Mouse (Mus musculus) neural tube, embryonic 13.5 days (tissue): ENCODE measurements around the gene Muc4. TPM values are rescaled to one million over a fixed set of nuclear protein-coding genes. Genes with fewer than 3 reads are reported as not detected.

Source experiments
- ATAC-seq: fragments of 200-750 bp; cut with Nextera tagmentation; 2 replicates; pipeline ENCODE4 v1.8.0; 2017; ENCODE audit warnings: low read depth, mild to moderate bottlenecking, moderate TSS enrichment, moderate library complexity
- H3K27ac ChIP-seq: fragments of 300-500 bp; sonication (generic); replicated peaks from 2 replicates; pipeline ENCODE4 v1.5.1; 2015; ENCODE audit warnings: moderate library complexity, mild to moderate bottlenecking, inconsistent platforms
- H3K27me3 ChIP-seq: fragments of 300-500 bp; sonication (generic); 2 replicates; pipeline ENCODE4 v1.6.1; 2015; ENCODE audit warnings: mild to moderate bottlenecking, inconsistent platforms
- H3K36me3 ChIP-seq: fragments of 300-500 bp; sonication (generic); 2 replicates; pipeline ENCODE4 v1.6.1; 2015; ENCODE audit warnings: mild to moderate bottlenecking, inconsistent platforms
- H3K4me1 ChIP-seq: fragments of 300-500 bp; sonication (generic); replicated peaks from 2 replicates; pipeline ENCODE4 v1.6.1; 2015; ENCODE audit warnings: inconsistent platforms
- H3K4me2 ChIP-seq: fragments of 300-500 bp; sonication (generic); 2 replicates; pipeline ENCODE4 v1.6.1; 2015; ENCODE audit warnings: inconsistent platforms, mild to moderate bottlenecking, moderate library complexity
- H3K4me3 ChIP-seq: fragments of 300-500 bp; sonication (generic); 2 replicates; pipeline ENCODE4 v1.5.1; 2015; ENCODE audit warnings: mild to moderate bottlenecking, inconsistent platforms
- H3K9ac ChIP-seq: fragments of 300-500 bp; sonication (generic); 2 replicates; pipeline ENCODE4 v1.6.1; 2015; ENCODE audit warnings: moderate library complexity, mild to moderate bottlenecking, inconsistent platforms
- H3K9me3 ChIP-seq: fragments of 300-500 bp; sonication (generic); 2 replicates; pipeline ENCODE4 v1.6.1; 2016; ENCODE audit warnings: inconsistent platforms
- WGBS: fragments of 180-500 bp; shearing (Covaris S2); methylation state at CpG from one replicate; pipeline ENCODE4 v1.1.7; 2015; 5-methylcytosine and 5-hydroxymethylcytosine counted together
- polyA plus RNA-seq: library from polyadenylated mRNA; unstranded; fragments of >200 nt; fragmentation: Nextera tagmentation; extraction: Ambion mirVana; gene quantifications from 2 replicates; pipeline ENCODE4 v1.2.1, GENCODE M21; 2015

Muc4 gene
- polyA plus RNA-seq, 1 experiment from 2014 or later, result not detected

DNA sequence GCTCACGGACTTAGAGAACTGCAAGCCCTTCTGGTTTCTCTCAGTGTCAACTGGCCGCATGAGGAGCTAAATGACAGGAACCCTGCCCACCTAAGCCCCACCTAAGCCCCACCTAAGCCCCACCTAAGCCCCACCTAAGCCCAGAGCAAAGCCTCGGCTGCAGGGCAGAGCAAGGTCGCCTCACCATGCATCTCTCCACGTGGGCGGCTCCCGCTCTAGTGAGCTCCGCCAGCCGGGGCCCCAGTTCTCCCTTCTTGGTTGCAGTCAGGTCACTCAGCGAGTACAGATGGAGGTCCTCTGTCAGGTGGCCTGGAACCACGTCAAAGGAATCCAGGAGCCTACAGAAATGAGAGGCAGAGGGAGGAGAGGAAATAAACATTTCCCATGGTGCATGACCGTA lies 89.7 kb downstream of the Muc4 start:
- no peak overlapping the region for H3K9ac ChIP-seq
- no peak for ATAC-seq
- 85% methylated on average over 12 of the region's 12 CpGs for WGBS
- H3K4me2 ChIP-seq, result no peak overlapping the region
- peaks cover 90% of the 10 kb centered on the region for H3K36me3 ChIP-seq
- no peak overlapping the region for H3K4me3 ChIP-seq
- no peaks in the 10 kb centered on the region for H3K27me3 ChIP-seq
- H3K9me3 ChIP-seq, result no peaks in the 10 kb centered on the region
- no peak overlapping the region for H3K27ac ChIP-seq
- H3K4me1 ChIP-seq, result no peaks in the 10 kb centered on the region

DNA sequence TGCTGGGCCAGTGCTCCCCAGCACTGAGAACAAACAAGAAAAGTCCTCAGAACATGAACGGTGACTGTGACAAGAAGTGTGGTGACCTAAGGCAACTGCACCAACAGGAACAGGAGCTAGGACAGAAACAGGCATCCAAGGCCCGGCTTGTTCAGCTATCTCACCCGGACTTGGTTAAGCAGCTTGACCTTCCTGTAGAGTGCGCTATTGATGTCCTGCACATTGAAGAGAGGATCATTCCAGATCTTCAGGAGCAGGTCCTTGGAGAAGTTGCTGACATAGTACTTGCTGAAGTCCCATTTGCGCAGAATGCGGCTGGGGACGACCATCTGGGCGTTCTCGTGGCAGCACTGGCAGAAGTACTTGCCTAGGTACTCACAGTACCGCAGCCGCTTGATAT lies 90.8 kb downstream of the Muc4 start:
- Histone ChIP-seq H3K4me1 (no peaks in the 10 kb centered on the region), H3K4me2 (no peak overlapping the region), H3K9ac (no peak overlapping the region), H3K36me3 (peaks cover 86% of the 10 kb centered on the region), H3K27ac (no peak overlapping the region), H3K4me3 (no peak overlapping the region), H3K9me3 (no peaks in the 10 kb centered on the region), H3K27me3 (no peaks in the 10 kb centered on the region)
- no peak for ATAC-seq
- 94% methylated on average over 11 of the region's 11 CpGs for WGBS

DNA sequence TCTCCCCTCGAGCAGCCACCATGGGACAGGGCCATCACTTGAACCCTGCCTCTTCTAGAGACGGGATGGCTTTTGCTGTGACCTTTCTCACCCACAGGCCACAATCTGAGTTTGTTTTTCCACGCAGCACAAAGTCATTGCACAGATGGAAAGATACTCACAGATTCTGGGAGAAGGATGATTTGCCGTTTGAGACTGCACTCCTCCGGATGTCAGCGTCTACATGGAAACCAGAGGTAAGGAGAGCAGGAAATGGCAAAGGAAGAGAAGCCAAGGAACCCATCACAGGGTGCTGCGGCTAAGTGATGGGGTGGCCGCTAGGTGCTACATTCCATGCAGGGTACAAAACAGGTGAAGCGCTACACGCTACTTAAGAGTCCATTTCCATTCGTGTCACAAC lies 93.4 kb downstream of the Muc4 start:
- Histone ChIP-seq H3K9ac (no peak overlapping the region), H3K4me1 (no peaks in the 10 kb centered on the region), H3K4me2 (no peak overlapping the region), H3K27me3 (no peaks in the 10 kb centered on the region), H3K9me3 (no peaks in the 10 kb centered on the region), H3K36me3 (peaks cover 77% of the 10 kb centered on the region), H3K27ac (no peak overlapping the region), H3K4me3 (no peak overlapping the region)
- no peak for ATAC-seq
- whole genome bisulfite sequencing, result 88% methylated on average over 11 of the region's 11 CpGs

DNA sequence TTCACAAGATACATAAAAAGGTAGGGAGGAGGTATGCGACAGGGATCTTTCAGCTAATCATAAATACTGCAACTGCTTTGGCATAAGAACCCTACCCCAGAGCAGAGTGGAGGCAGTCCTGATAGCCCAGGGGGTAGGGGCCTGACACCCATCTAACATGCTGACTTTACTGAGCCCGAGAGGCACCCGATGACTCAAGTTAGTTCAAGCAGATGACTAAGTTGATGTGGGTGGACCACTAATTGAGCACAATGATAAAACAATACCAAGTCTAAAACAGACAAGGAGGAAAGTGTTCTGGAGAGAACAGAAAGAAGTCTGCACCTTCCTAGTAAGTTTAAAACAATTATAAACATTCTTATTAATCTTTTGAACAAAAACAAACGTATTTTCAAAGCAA lies 95.8 kb downstream of the Muc4 start:
- H3K27me3 ChIP-seq, result no peaks in the 10 kb centered on the region
- H3K4me2 ChIP-seq, result no peak overlapping the region
- WGBS, result 83% methylated on average over 4 of the region's 4 CpGs
- no peak overlapping the region for H3K27ac ChIP-seq
- no peak for ATAC-seq
- H3K4me3 ChIP-seq, result no peak overlapping the region
- H3K9me3 ChIP-seq, result no peaks in the 10 kb centered on the region
- H3K4me1 ChIP-seq, result no peaks in the 10 kb centered on the region
- H3K9ac ChIP-seq, result no peak overlapping the region
- H3K36me3 ChIP-seq, result peaks cover 76% of the 10 kb centered on the region

Other genes with a start within 250 kb of the Muc4 start
- 0.17 TPM in 1 of 2 replicates, not detected in the other for gene Slc51a, start 248.0 kb upstream of the Muc4 start, polyA plus RNA-seq
- gene Zdhhc19, start 239.6 kb upstream of the Muc4 start, polyA plus RNA-seq, result not detected in 2 replicates
- 36.0 and 37.9 TPM in 2 replicates for gene Tfrc, start 127.0 kb upstream of the Muc4 start, polyA plus RNA-seq
- 20.0 and 21.4 TPM in 2 replicates for gene Tnk2, start 92.0 kb upstream of the Muc4 start, polyA plus RNA-seq
- gene Muc20, start 61.5 kb downstream of the Muc4 start, polyA plus RNA-seq, result not detected in 2 replicates
- gene Smbd1, start 74.6 kb downstream of the Muc4 start, polyA plus RNA-seq, result not detected in 2 replicates
- gene Fyttd1, start 141.6 kb downstream of the Muc4 start, polyA plus RNA-seq, result 100 and 112 TPM in 2 replicates
- gene Rubcn, start 141.9 kb downstream of the Muc4 start, polyA plus RNA-seq, result 27.6 and 28.3 TPM in 2 replicates
- gene Lrch3, start 178.2 kb downstream of the Muc4 start, polyA plus RNA-seq, result 39.2 and 49.2 TPM in 2 replicates